Mouse (Mus musculus): ENCODE results near the gene Sike1. TPM values are rescaled to one million over a fixed set of nuclear protein-coding genes. Genes with fewer than 3 reads are reported as not detected.
A peak's percentile ranks its signal among the peaks of the same experiment; 100 is the strongest.

Sike1 gene
- total and polyA plus RNA-seq, 2 experiments from 2014 or later: 31.8 to 60.0 TPM

GRCm38 (mm10) chr3:103026174-103026573 lies 30.7 kb downstream of the Sike1 start:
- Histone ChIP-seq H3K4me1 (ENCODE audit: control insufficient read depth, insufficient read depth) (peaks cover 13% of the 10 kb centered on the region), H3K27ac (ENCODE audit: low read depth) (no peak overlapping the region), H3K27me3 (ENCODE audit: control insufficient read depth, insufficient read depth, low read length) (no peaks in the 10 kb centered on the region), H3K36me3 (replicated peaks; ENCODE audit: control insufficient read depth, insufficient read depth, low read length) (peaks cover 32% of the 10 kb centered on the region), H3K9me3 (replicated peaks; ENCODE audit: control insufficient read depth, low read length) (no peaks in the 10 kb centered on the region), H3K4me2 (ENCODE audit: low read depth, low read length) (no peak overlapping the region), H3K9ac (replicated peaks; ENCODE audit: low read depth, low read length) (no peak overlapping the region), H3K4me3 (ENCODE audit: low read depth, low read length) (no peak overlapping the region)
- TF ChIP-seq CTCF (IDR thresholded peaks at IDR 0.05; ENCODE audit: low read depth): peak; percentile 31
- no peak for TF ChIP-seq EP300 (IDR thresholded peaks at IDR 0.05; ENCODE audit: low read depth)
- ATAC-seq (ENCODE audit: insufficient read depth, low read depth) (no peak), DNase-seq (ENCODE audit: low spot score) (no peak)
- WGBS: 90% methylated on average over 1 of the region's 1 CpGs

- H3K9me3 ChIP-seq (replicated peaks; ENCODE audit: control insufficient read depth, low read length): no peaks in the 10 kb centered on the region
- H3K27me3 ChIP-seq (ENCODE audit: control insufficient read depth, insufficient read depth, low read length): no peaks in the 10 kb centered on the region
- 94% methylated on average over 6 of the region's 6 CpGs for WGBS
- H3K4me2 ChIP-seq (ENCODE audit: low read depth, low read length): no peak overlapping the region
- ATAC-seq (ENCODE audit: insufficient read depth, low read depth): no peak
- peaks cover 62% of the 10 kb centered on the region for H3K36me3 ChIP-seq (replicated peaks; ENCODE audit: control insufficient read depth, insufficient read depth, low read length)
- no peaks in the 10 kb centered on the region for H3K4me1 ChIP-seq (ENCODE audit: control insufficient read depth, insufficient read depth)
- TF ChIP-seq EP300 (IDR thresholded peaks at IDR 0.05; ENCODE audit: low read depth) (no peak), CTCF (IDR thresholded peaks at IDR 0.05; ENCODE audit: low read depth) (no peak)
- no peak overlapping the region for H3K4me3 ChIP-seq (ENCODE audit: low read depth, low read length)
- no peak for DNase-seq (ENCODE audit: low spot score)
- H3K27ac ChIP-seq (ENCODE audit: low read depth): no peak overlapping the region
- H3K9ac ChIP-seq (replicated peaks; ENCODE audit: low read depth, low read length): no peak overlapping the region
These were observed 44.8 kb downstream of the Sike1 start for GRCm38 (mm10) chr3:103040285-103040684.

- H3K4me2 ChIP-seq (ENCODE audit: low read depth, low read length): no peak overlapping the region
- DNase-seq (ENCODE audit: low spot score) (no peak), ATAC-seq (ENCODE audit: insufficient read depth, low read depth) (no peak)
- H3K27ac ChIP-seq (ENCODE audit: low read depth): no peak overlapping the region
- TF ChIP-seq EP300 (IDR thresholded peaks at IDR 0.05; ENCODE audit: low read depth) (no peak), CTCF (IDR thresholded peaks at IDR 0.05; ENCODE audit: low read depth) (no peak)
- H3K9me3 ChIP-seq (replicated peaks; ENCODE audit: control insufficient read depth, low read length): no peaks in the 10 kb centered on the region
- no peak overlapping the region for H3K9ac ChIP-seq (replicated peaks; ENCODE audit: low read depth, low read length)
- 62% methylated on average over 1 of the region's 1 CpGs for WGBS
- H3K36me3 ChIP-seq (replicated peaks; ENCODE audit: control insufficient read depth, insufficient read depth, low read length): peaks cover 68% of the 10 kb centered on the region
- no peak overlapping the region for H3K4me3 ChIP-seq (ENCODE audit: low read depth, low read length)
- no peaks in the 10 kb centered on the region for H3K27me3 ChIP-seq (ENCODE audit: control insufficient read depth, insufficient read depth, low read length)
- no peaks in the 10 kb centered on the region for H3K4me1 ChIP-seq (ENCODE audit: control insufficient read depth, insufficient read depth)
These were observed 45.4 kb downstream of the Sike1 start for GRCm38 (mm10) chr3:103040861-103041379.

- Histone ChIP-seq H3K36me3 (replicated peaks; ENCODE audit: control insufficient read depth, insufficient read depth, low read length) (peaks cover 65% of the 10 kb centered on the region), H3K27me3 (ENCODE audit: control insufficient read depth, insufficient read depth, low read length) (no peaks in the 10 kb centered on the region), H3K27ac (ENCODE audit: low read depth) (no peak overlapping the region), H3K4me3 (ENCODE audit: low read depth, low read length) (no peak overlapping the region), H3K9ac (replicated peaks; ENCODE audit: low read depth, low read length) (no peak overlapping the region), H3K4me1 (ENCODE audit: control insufficient read depth, insufficient read depth) (no peaks in the 10 kb centered on the region), H3K4me2 (ENCODE audit: low read depth, low read length) (no peak overlapping the region), H3K9me3 (replicated peaks; ENCODE audit: control insufficient read depth, low read length) (no peaks in the 10 kb centered on the region)
- ATAC-seq (ENCODE audit: insufficient read depth, low read depth) (no peak), DNase-seq (ENCODE audit: low spot score) (no peak)
- TF ChIP-seq CTCF (IDR thresholded peaks at IDR 0.05; ENCODE audit: low read depth) (no peak), EP300 (IDR thresholded peaks at IDR 0.05; ENCODE audit: low read depth) (no peak)
- 86% methylated on average over 5 of the region's 5 CpGs for WGBS
These were observed 60.6 kb downstream of the Sike1 start for GRCm38 (mm10) chr3:103056016-103056595.

GRCm38 (mm10) chr3:103057752-103058151 lies 62.2 kb downstream of the Sike1 start:
- Histone ChIP-seq H3K27ac (ENCODE audit: low read depth) (peak overlapping the region; percentile 89), H3K9me3 (replicated peaks; ENCODE audit: control insufficient read depth, low read length) (no peaks in the 10 kb centered on the region), H3K27me3 (ENCODE audit: control insufficient read depth, insufficient read depth, low read length) (no peaks in the 10 kb centered on the region), H3K4me2 (ENCODE audit: low read depth, low read length) (peak overlapping the region; percentile 61), H3K36me3 (replicated peaks; ENCODE audit: control insufficient read depth, insufficient read depth, low read length) (peaks cover 65% of the 10 kb centered on the region), H3K9ac (replicated peaks; ENCODE audit: low read depth, low read length) (peak overlapping the region; percentile 89; the same call in 1 of the 2 replicates), H3K4me3 (ENCODE audit: low read depth, low read length) (peak overlapping the region; percentile 79), H3K4me1 (ENCODE audit: control insufficient read depth, insufficient read depth) (no peaks in the 10 kb centered on the region)
- ATAC-seq (ENCODE audit: insufficient read depth, low read depth) (peak; percentile 28), DNase-seq (ENCODE audit: low spot score) (no peak)
- WGBS: 6% methylated on average over 10 of the region's 10 CpGs
- TF ChIP-seq EP300 (IDR thresholded peaks at IDR 0.05; ENCODE audit: low read depth) (no peak), CTCF (IDR thresholded peaks at IDR 0.05; ENCODE audit: low read depth) (no peak)

Other genes starting within 250 kb of the Sike1 start
- gene Tshb, start 213.0 kb upstream of the Sike1 start, total RNA-seq (2014; rRNA removed; ENCODE audit: low replicate concordance): not detected in 2 replicates
- gene Tshb, start 213.0 kb upstream of the Sike1 start, polyA plus RNA-seq (2015; fragmentation: Nextera tagmentation; extraction: Ambion mirVana): 0.16 TPM in 1 of 2 replicates, not detected in the other
- not detected in 2 replicates for gene Sycp1, start 59.6 kb upstream of the Sike1 start, total RNA-seq (2014; rRNA removed; ENCODE audit: low replicate concordance)
- not detected in 2 replicates for gene Sycp1, start 59.6 kb upstream of the Sike1 start, polyA plus RNA-seq (2015; fragmentation: Nextera tagmentation; extraction: Ambion mirVana)
- gene Nr1h5, start 31.6 kb upstream of the Sike1 start, total RNA-seq (2014; rRNA removed; ENCODE audit: low replicate concordance): not detected in 2 replicates
- 0.04 TPM in 1 of 2 replicates, not detected in the other for gene Nr1h5, start 31.6 kb upstream of the Sike1 start, polyA plus RNA-seq (2015; fragmentation: Nextera tagmentation; extraction: Ambion mirVana)
- 229 and 268 TPM in 2 replicates for gene Csde1, start 24.7 kb downstream of the Sike1 start, total RNA-seq (2014; rRNA removed; ENCODE audit: low replicate concordance)
- gene Csde1, start 24.7 kb downstream of the Sike1 start, polyA plus RNA-seq (2015; fragmentation: Nextera tagmentation; extraction: Ambion mirVana): 225 and 238 TPM in 2 replicates
- 38.3 and 43.2 TPM in 2 replicates for gene Nras, start 62.6 kb downstream of the Sike1 start, total RNA-seq (2014; rRNA removed; ENCODE audit: low replicate concordance)
- gene Nras, start 62.6 kb downstream of the Sike1 start, polyA plus RNA-seq (2015; fragmentation: Nextera tagmentation; extraction: Ambion mirVana): 37.7 and 39.0 TPM in 2 replicates
- gene Ampd1, start 78.3 kb downstream of the Sike1 start, total RNA-seq (2014; rRNA removed; ENCODE audit: low replicate concordance): not detected in 2 replicates
- gene Ampd1, start 78.3 kb downstream of the Sike1 start, polyA plus RNA-seq (2015; fragmentation: Nextera tagmentation; extraction: Ambion mirVana): not detected in 2 replicates
- 3.9 and 4.0 TPM in 2 replicates for gene Dennd2c, start 106.9 kb downstream of the Sike1 start, total RNA-seq (2014; rRNA removed; ENCODE audit: low replicate concordance)
- gene Dennd2c, start 106.9 kb downstream of the Sike1 start, polyA plus RNA-seq (2015; fragmentation: Nextera tagmentation; extraction: Ambion mirVana): 1.6 and 1.7 TPM in 2 replicates
- 32.0 and 33.0 TPM in 2 replicates for gene Bcas2, start 175.9 kb downstream of the Sike1 start, total RNA-seq (2014; rRNA removed; ENCODE audit: low replicate concordance)
- 96.8 and 102 TPM in 2 replicates for gene Bcas2, start 175.9 kb downstream of the Sike1 start, polyA plus RNA-seq (2015; fragmentation: Nextera tagmentation; extraction: Ambion mirVana)